Mouse (Mus musculus) hindbrain, embryonic 13.5 days (tissue): ENCODE results near the gene H2-DMb2. TPM values are rescaled to one million over a fixed set of nuclear protein-coding genes. Genes with fewer than 3 reads are reported as not detected.

Source experiments
- ATAC-seq: fragments of 200-750 bp; cut with Nextera tagmentation; 2 replicates; pipeline ENCODE4 v1.8.0; 2017; ENCODE audit warnings: moderate TSS enrichment; ENCODE audit not compliant: low FRiP score
- H3K27ac ChIP-seq: fragments of 300-500 bp; sonication (generic); 2 replicates; pipeline ENCODE4 v1.5.1; 2015; ENCODE audit warnings: inconsistent platforms, mild to moderate bottlenecking, moderate library complexity
- H3K27me3 ChIP-seq: fragments of 300-500 bp; sonication (generic); 2 replicates; pipeline ENCODE4 v1.6.1; 2015; ENCODE audit warnings: mild to moderate bottlenecking, inconsistent platforms
- H3K36me3 ChIP-seq: fragments of 300-500 bp; sonication (generic); 2 replicates; pipeline ENCODE4 v1.6.1; 2015; ENCODE audit warnings: mild to moderate bottlenecking, inconsistent platforms
- H3K4me1 ChIP-seq: fragments of 300-500 bp; sonication (generic); replicated peaks from 2 replicates; pipeline ENCODE4 v1.6.1; 2015; ENCODE audit warnings: inconsistent platforms
- H3K4me2 ChIP-seq: fragments of 300-500 bp; sonication (generic); 2 replicates; pipeline ENCODE4 v1.6.1; 2015; ENCODE audit warnings: inconsistent platforms, mild to moderate bottlenecking, moderate library complexity
- H3K4me3 ChIP-seq: fragments of 300-500 bp; sonication (generic); 2 replicates; pipeline ENCODE4 v1.5.1; 2015; ENCODE audit warnings: mild to moderate bottlenecking, inconsistent platforms
- H3K9ac ChIP-seq: fragments of 300-500 bp; sonication (generic); 2 replicates; pipeline ENCODE4 v1.6.1; 2015; ENCODE audit warnings: mild to moderate bottlenecking, inconsistent platforms
- H3K9me3 ChIP-seq: fragments of 300-500 bp; sonication (generic); 2 replicates; pipeline ENCODE4 v1.6.1; 2016; ENCODE audit warnings: inconsistent platforms
- WGBS: fragments of 180-500 bp; shearing (Covaris S2); methylation state at CpG from one replicate; pipeline ENCODE4 v1.1.7; 2015; 5-methylcytosine and 5-hydroxymethylcytosine counted together
- polyA plus RNA-seq: library from polyadenylated mRNA; unstranded; fragments of >200 nt; fragmentation: Nextera tagmentation; extraction: Ambion mirVana; gene quantifications from 2 replicates; pipeline ENCODE4 v1.2.1, GENCODE M21; 2015

The H2-DMb2 gene
- polyA plus RNA-seq, 1 experiment from 2014 or later = 0.27 TPM

DNA sequence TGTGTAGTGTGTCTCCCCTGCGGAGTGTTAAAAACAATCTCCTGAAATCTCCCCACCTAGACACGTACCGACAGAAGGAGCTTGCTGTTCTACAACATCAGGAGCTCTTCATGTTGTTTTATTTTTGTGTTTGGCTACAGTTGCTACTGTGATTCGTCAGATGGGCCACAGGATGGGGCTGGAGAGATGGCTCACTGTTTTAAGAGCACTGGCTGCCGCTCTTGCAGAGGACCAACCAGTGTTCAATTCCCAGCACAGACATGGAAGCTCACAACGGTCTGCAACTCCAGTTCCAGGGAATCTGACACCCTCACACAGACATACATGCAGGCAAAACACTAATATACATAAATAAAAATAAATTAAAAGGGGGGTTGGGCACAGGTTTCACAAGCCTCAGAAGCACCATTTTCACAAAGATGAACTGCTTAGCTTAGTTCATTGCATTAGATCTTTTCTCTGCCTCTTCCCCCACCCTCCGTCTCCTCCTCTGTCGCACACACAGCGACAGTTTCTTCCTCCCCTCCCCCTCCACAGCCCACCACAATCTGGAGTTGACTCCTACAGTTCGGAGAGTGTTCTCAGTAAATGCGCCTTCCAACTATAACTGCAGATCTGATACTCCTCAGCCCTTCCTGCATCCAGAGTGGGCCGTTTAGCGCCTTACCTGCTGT, 14.7 kb upstream of the H2-DMb2 start:
- WGBS = 23% methylated on average over 13 of the region's 13 CpGs
- 0 out of 2 replicates have a peak overlapping the region, but pooled peaks have one; percentile 2 for H3K4me3 ChIP-seq
- H3K9me3 ChIP-seq = no peaks in the 10 kb centered on the region
- H3K4me2 ChIP-seq = peak overlapping the region; percentile 34
- H3K4me1 ChIP-seq = peaks cover 32% of the 10 kb centered on the region
- no peaks in the 10 kb centered on the region for H3K36me3 ChIP-seq
- peak overlapping the region; percentile 48; the same call in 1 of the 2 replicates for H3K27ac ChIP-seq
- ATAC-seq = no peak
- H3K9ac ChIP-seq = 0 out of 2 replicates have a peak overlapping the region, but pooled peaks have one; percentile 35
- H3K27me3 ChIP-seq = 0 out of 2 replicates have a peak, but pooled peaks cover 9% of the 10 kb centered on the region

GRCm38 (mm10) chr17:34128944-34129791, 13.9 kb upstream of the H2-DMb2 start:
- H3K4me3 ChIP-seq = 0 out of 2 replicates have a peak overlapping the region, but pooled peaks have one; percentile 2
- WGBS = 23% methylated on average over 18 of the region's 18 CpGs

GRCm38 (mm10) chr17:34130073-34130947, 12.8 kb upstream of the H2-DMb2 start:
- Histone ChIP-seq H3K27me3 (0 out of 2 replicates have a peak, but pooled peaks cover 9% of the 10 kb centered on the region), H3K9me3 (no peaks in the 10 kb centered on the region), H3K4me2 (no peak overlapping the region), H3K36me3 (no peaks in the 10 kb centered on the region), H3K4me3 (no peak overlapping the region), H3K27ac (no peak overlapping the region), H3K9ac (no peak overlapping the region), H3K4me1 (peaks cover 17% of the 10 kb centered on the region)
- WGBS = 82% methylated on average over 19 of the region's 19 CpGs
- no peak for ATAC-seq

More at GRCm38 (mm10) chr17:34128944-34129791, 13.9 kb upstream of the H2-DMb2 start:
- peak overlapping the region; percentile 48 for H3K27ac ChIP-seq
- H3K27me3 ChIP-seq = 0 out of 2 replicates have a peak, but pooled peaks cover 9% of the 10 kb centered on the region
- no peaks in the 10 kb centered on the region for H3K9me3 ChIP-seq
- H3K36me3 ChIP-seq = no peaks in the 10 kb centered on the region
- H3K4me1 ChIP-seq = peaks cover 25% of the 10 kb centered on the region
- H3K9ac ChIP-seq = 0 out of 2 replicates have a peak overlapping the region, but pooled peaks have one; percentile 35
- ATAC-seq = no peak
- peak overlapping the region; percentile 34 for H3K4me2 ChIP-seq

GRCm38 (mm10) chr17:34131911-34132310, 11.2 kb upstream of the H2-DMb2 start:
- H3K4me3 ChIP-seq = no peak overlapping the region
- H3K4me1 ChIP-seq = peaks cover 21% of the 10 kb centered on the region
- no peak for ATAC-seq
- WGBS = 78% methylated on average over 7 of the region's 7 CpGs
- H3K27ac ChIP-seq = no peak overlapping the region
- H3K9ac ChIP-seq = no peak overlapping the region
- no peak overlapping the region for H3K4me2 ChIP-seq
- peaks cover 15% of the 10 kb centered on the region for H3K27me3 ChIP-seq
- H3K36me3 ChIP-seq = no peaks in the 10 kb centered on the region
- H3K9me3 ChIP-seq = no peaks in the 10 kb centered on the region

DNA sequence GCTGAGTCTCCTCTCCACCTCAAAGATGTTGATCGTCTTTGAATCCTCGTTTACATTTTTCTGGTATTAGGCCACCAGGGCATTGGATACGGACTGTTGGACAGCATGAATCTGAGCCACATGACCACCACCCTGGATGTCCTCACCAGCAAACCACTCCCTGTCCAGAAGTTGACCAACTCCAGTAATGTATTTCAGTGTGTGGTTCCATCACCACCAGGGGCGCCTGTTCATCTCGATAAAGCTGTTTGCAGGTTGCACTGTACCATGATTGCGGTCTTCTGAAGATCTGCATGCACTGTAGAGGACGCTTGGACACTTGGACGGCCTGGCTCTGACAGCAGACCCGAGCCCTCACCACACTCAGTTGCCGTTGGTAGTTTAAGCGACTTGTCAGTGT, 9.8 kb upstream of the H2-DMb2 start:
- whole genome bisulfite sequencing = 82% methylated on average over 11 of the region's 11 CpGs
- Histone ChIP-seq H3K36me3 (no peaks in the 10 kb centered on the region), H3K4me2 (no peak overlapping the region), H3K9ac (no peak overlapping the region), H3K27me3 (peaks cover 22% of the 10 kb centered on the region), H3K27ac (no peak overlapping the region), H3K4me1 (peaks cover 16% of the 10 kb centered on the region), H3K9me3 (no peaks in the 10 kb centered on the region), H3K4me3 (no peak overlapping the region)
- ATAC-seq = no peak

GRCm38 (mm10) chr17:34134451-34134850, 8.7 kb upstream of the H2-DMb2 start:
- Histone ChIP-seq H3K27ac (no peak overlapping the region), H3K9me3 (no peaks in the 10 kb centered on the region), H3K27me3 (peaks cover 34% of the 10 kb centered on the region), H3K36me3 (no peaks in the 10 kb centered on the region), H3K4me3 (no peak overlapping the region), H3K4me2 (no peak overlapping the region), H3K4me1 (peaks cover 11% of the 10 kb centered on the region), H3K9ac (no peak overlapping the region)
- WGBS = 94% methylated on average over 3 of the region's 3 CpGs
- ATAC-seq = no peak

DNA sequence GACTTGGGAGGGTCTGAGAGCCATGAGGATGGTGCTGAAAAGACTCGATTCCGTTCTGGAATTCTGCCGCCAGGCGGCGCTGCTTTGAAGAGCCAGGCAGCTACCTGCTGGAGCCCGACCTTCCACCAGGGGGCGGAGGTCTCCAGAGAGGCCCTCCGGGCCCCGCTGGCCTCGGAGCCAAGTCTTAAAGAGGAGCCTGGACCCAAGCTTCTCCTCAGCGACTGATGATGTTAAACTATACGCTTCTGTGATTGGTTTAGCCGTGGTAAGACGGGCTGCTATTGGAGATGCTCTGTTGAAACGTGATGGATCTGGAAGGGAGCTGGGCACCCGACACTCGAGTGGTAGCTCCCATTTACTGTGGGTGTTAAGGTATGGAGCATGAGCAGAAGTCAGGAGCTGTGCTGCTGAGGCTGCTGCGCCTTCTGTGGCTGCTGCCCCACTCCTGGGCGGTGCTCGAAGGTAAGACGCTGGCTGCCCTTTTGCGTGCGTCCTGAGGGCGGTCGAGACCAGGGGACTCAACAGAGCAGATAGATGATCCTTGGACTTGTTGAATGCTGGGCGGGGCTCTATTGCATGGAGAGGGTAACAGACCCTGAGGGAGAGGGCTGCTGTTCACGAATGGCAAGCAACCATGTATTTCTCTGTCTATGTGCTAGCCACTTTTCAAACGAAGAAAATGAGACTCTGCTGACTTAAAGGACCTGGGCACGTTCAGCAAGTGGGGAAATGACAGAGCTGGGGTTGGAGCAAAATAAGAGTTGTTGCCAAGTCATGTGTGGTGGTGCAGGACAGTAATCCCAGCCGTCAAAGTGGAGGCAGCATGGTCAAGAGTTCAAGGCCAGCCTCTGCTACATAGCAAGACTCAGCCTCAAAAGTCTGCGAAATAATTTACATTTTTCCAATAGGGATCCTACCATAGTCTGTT, 7.5 kb upstream of the H2-DMb2 start:
- Histone ChIP-seq H3K4me1 (peaks cover 19% of the 10 kb centered on the region), H3K9me3 (no peaks in the 10 kb centered on the region), H3K9ac (peak overlapping the region; percentile 58; the same call in 1 of the 2 replicates), H3K27me3 (peaks cover 45% of the 10 kb centered on the region), H3K4me2 (peak overlapping the region; percentile 66), H3K27ac (no peak overlapping the region), H3K4me3 (peak overlapping the region; percentile 38), H3K36me3 (no peaks in the 10 kb centered on the region)
- ATAC-seq = peak; percentile 97
- WGBS = 9% methylated on average over 31 of the region's 31 CpGs

DNA sequence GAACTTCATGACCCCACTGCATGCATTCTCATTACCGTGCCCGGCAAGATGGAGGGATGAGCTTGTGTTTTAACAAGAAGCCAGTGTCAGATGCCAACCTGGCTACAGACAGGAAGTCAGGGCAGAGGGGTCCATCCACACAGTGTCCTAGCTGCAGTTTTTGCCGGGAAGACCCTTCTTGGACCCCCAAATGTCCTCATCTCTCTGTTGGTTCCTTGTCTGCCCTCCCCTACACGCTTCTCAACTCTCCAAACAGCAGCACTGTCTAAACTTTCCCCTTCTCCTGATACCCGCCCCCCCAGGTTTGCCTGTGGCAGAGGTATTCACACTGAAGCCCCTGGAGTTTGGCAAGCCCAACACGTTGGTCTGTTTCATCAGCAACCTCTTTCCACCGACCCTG, 5.5 kb upstream of the H2-DMb2 start:
- no peaks in the 10 kb centered on the region for H3K9me3 ChIP-seq
- no peak overlapping the region for H3K9ac ChIP-seq
- no peak overlapping the region for H3K4me3 ChIP-seq
- H3K27ac ChIP-seq = no peak overlapping the region
- no peaks in the 10 kb centered on the region for H3K36me3 ChIP-seq
- WGBS = 72% methylated on average over 7 of the region's 7 CpGs
- ATAC-seq = no peak
- peaks cover 60% of the 10 kb centered on the region for H3K27me3 ChIP-seq
- H3K4me1 ChIP-seq = peaks cover 19% of the 10 kb centered on the region
- H3K4me2 ChIP-seq = no peak overlapping the region

GRCm38 (mm10) chr17:34138655-34139054, 4.5 kb upstream of the H2-DMb2 start:
- no peaks in the 10 kb centered on the region for H3K9me3 ChIP-seq
- no peaks in the 10 kb centered on the region for H3K36me3 ChIP-seq
- H3K9ac ChIP-seq = 0 out of 2 replicates have a peak overlapping the region, but pooled peaks have one; percentile 25
- peaks cover 60% of the 10 kb centered on the region for H3K27me3 ChIP-seq
- H3K4me2 ChIP-seq = no peak overlapping the region
- peaks cover 24% of the 10 kb centered on the region for H3K4me1 ChIP-seq
- no peak for ATAC-seq
- WGBS = 74% methylated on average over 7 of the region's 7 CpGs
- no peak overlapping the region for H3K4me3 ChIP-seq
- no peak overlapping the region for H3K27ac ChIP-seq

GRCm38 (mm10) chr17:34139416-34139815, 3.7 kb upstream of the H2-DMb2 start:
- peak overlapping the region; percentile 17 for H3K4me3 ChIP-seq
- no peak overlapping the region for H3K27ac ChIP-seq
- no peaks in the 10 kb centered on the region for H3K36me3 ChIP-seq
- WGBS = 2% methylated on average over 16 of the region's 16 CpGs
- H3K4me1 ChIP-seq = peaks cover 24% of the 10 kb centered on the region
- H3K9ac ChIP-seq = 0 out of 2 replicates have a peak overlapping the region, but pooled peaks have one; percentile 25
- H3K9me3 ChIP-seq = no peaks in the 10 kb centered on the region
- no peak for ATAC-seq
- peak overlapping the region; percentile 47 for H3K4me2 ChIP-seq
- H3K27me3 ChIP-seq = peaks cover 60% of the 10 kb centered on the region

DNA sequence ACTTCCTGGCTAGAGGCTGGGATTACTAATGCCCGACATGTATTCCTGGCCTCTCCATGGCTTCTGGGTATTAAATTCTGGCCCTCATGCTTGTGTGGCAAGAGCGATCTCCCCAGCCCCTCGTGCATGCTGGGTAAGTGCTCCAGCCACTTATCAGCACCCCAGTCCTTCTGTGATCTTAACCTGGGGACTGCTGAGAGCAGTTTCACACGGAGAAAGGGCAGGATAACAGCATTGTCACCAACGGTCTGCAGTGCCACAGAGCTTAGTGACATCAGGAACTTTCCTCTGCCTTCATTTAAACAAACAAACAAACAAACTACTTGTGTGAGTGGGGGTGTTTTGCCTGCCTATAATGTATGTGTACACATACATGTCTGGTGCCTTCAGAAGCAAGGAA, 2.9 kb upstream of the H2-DMb2 start:
- H3K4me3 ChIP-seq = no peak overlapping the region
- H3K27me3 ChIP-seq = peaks cover 60% of the 10 kb centered on the region
- peaks cover 24% of the 10 kb centered on the region for H3K4me1 ChIP-seq
- H3K36me3 ChIP-seq = no peaks in the 10 kb centered on the region
- H3K4me2 ChIP-seq = no peak overlapping the region
- H3K9me3 ChIP-seq = no peaks in the 10 kb centered on the region
- no peak overlapping the region for H3K27ac ChIP-seq
- 14% methylated on average over 5 of the region's 5 CpGs for WGBS
- ATAC-seq = no peak
- no peak overlapping the region for H3K9ac ChIP-seq
